Mouse (Mus musculus): ENCODE measurements around the gene Nf2. TPM values are rescaled to one million over a fixed set of nuclear protein-coding genes. Genes with fewer than 3 reads are reported as not detected.
A peak's percentile ranks its signal among the peaks of the same experiment; 100 is the strongest.

Gene Nf2
- polyA plus RNA-seq, 1 experiment from 2014 or later = 31.9 TPM

GRCm38 (mm10) chr11:4730096-4730495 lies 119.2 kb downstream of the Nf2 start:
- 53% methylated on average over 6 of the region's 6 CpGs for WGBS
- no peak overlapping the region for H3K4me3 ChIP-seq (ENCODE audit: low read depth, low read length)
- no peak overlapping the region for H3K9ac ChIP-seq (replicated peaks; ENCODE audit: low read depth, low read length)
- no peaks in the 10 kb centered on the region for H3K27me3 ChIP-seq (ENCODE audit: control insufficient read depth, insufficient read depth, low read length)
- 0 out of 2 replicates have a peak, but pooled peaks cover 9% of the 10 kb centered on the region for H3K4me1 ChIP-seq (ENCODE audit: control insufficient read depth, insufficient read depth, low read length)
- no peaks in the 10 kb centered on the region for H3K9me3 ChIP-seq (ENCODE audit: control insufficient read depth, low read depth, low read length)
- H3K4me2 ChIP-seq (replicated peaks; ENCODE audit: low read depth, low read length) = no peak overlapping the region
- no peak overlapping the region for H3K27ac ChIP-seq (ENCODE audit: low read length)
- no peaks in the 10 kb centered on the region; the same call in 1 of the 2 replicates for H3K36me3 ChIP-seq (ENCODE audit: control insufficient read depth, insufficient read depth, low read length)
- ATAC-seq (ENCODE audit: insufficient number of reproducible peaks, insufficient read depth, low FRiP score, low read depth) = peak; percentile 51; the same call in 1 of the 2 replicates

- peak; percentile 31; the same call in 1 of the 2 replicates for ATAC-seq (ENCODE audit: insufficient number of reproducible peaks, insufficient read depth, low FRiP score, low read depth)
- 37% methylated on average over 12 of the region's 12 CpGs for WGBS
- Histone ChIP-seq H3K36me3 (ENCODE audit: control insufficient read depth, insufficient read depth, low read length) (peaks cover 3% of the 10 kb centered on the region; the same call in 1 of the 2 replicates), H3K9ac (replicated peaks; ENCODE audit: low read depth, low read length) (no peak overlapping the region), H3K27me3 (ENCODE audit: control insufficient read depth, insufficient read depth, low read length) (no peaks in the 10 kb centered on the region), H3K4me3 (ENCODE audit: low read depth, low read length) (no peak overlapping the region), H3K9me3 (ENCODE audit: control insufficient read depth, low read depth, low read length) (no peaks in the 10 kb centered on the region), H3K27ac (ENCODE audit: low read length) (no peak overlapping the region), H3K4me1 (ENCODE audit: control insufficient read depth, insufficient read depth, low read length) (0 out of 2 replicates have a peak, but pooled peaks cover 9% of the 10 kb centered on the region), H3K4me2 (replicated peaks; ENCODE audit: low read depth, low read length) (no peak overlapping the region)
Measured at GRCm38 (mm10) chr11:4729603-4730002, 119.7 kb downstream of the Nf2 start.

DNA sequence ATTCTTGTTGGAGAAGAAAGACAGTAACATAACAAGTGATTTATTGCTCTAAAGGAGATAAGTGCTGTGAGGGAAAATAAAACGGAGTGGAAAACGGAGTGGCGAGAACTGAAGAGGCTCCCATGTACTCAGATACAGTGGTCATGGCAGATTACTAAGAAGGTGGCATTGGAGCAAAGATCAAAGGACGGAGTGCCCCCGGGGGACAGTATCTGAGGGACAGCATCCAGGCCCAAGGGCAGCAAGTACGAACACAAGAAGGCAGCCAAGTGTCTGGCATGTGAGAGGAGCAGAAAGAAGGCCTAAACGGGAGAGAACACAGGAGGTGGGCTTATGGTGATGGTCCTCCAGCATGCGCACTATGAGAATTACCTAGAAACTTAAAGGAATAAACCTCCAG lies 127.6 kb downstream of the Nf2 start:
- H3K4me3 ChIP-seq (ENCODE audit: low read depth, low read length) = no peak overlapping the region
- H3K27me3 ChIP-seq (ENCODE audit: control insufficient read depth, insufficient read depth, low read length) = no peaks in the 10 kb centered on the region
- H3K36me3 ChIP-seq (ENCODE audit: control insufficient read depth, insufficient read depth, low read length) = peaks cover 4% of the 10 kb centered on the region; the same call in 1 of the 2 replicates
- H3K4me1 ChIP-seq (ENCODE audit: control insufficient read depth, insufficient read depth, low read length) = peaks cover 5% of the 10 kb centered on the region; the same call in 1 of the 2 replicates
- no peaks in the 10 kb centered on the region for H3K9me3 ChIP-seq (ENCODE audit: control insufficient read depth, low read depth, low read length)
- WGBS = 76% methylated on average over 8 of the region's 8 CpGs
- ATAC-seq (ENCODE audit: insufficient number of reproducible peaks, insufficient read depth, low FRiP score, low read depth) = no peak
- no peak overlapping the region for H3K9ac ChIP-seq (replicated peaks; ENCODE audit: low read depth, low read length)
- no peak overlapping the region for H3K4me2 ChIP-seq (replicated peaks; ENCODE audit: low read depth, low read length)
- H3K27ac ChIP-seq (ENCODE audit: low read length) = no peak overlapping the region

DNA sequence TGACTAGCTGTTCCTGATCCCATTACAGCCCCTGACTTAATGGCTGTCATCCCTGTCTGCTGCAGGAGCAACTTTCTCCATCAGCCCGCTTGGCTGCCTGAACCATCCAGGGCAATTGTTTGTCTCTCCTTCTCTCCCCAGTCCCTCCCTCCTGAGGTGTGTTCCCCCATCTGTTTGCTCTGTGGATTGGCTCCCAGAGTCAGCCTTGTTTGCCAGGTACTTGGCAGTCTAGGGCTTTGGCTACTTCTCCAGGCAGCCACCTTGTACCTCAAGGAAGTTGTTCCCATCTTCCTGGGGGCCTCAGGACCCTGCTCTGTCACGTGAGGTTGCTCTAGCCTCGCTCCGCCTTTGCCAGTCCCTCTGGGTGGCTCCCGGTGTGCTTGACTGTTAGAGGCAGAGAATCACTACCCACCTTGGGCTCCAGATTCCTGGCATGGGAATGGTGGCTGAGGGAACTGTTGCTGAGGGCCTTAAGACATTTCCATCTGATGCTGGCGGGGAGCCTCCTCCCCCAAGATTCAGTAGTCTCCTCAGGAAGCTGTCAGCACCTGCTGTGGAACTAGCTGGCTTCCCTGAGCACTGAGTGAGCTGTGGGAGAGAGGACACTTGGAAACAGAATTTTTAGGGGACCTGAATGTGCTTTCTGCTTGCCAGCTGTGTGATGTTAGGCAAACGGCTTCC lies 128.3 kb downstream of the Nf2 start:
- Histone ChIP-seq H3K9me3 (ENCODE audit: control insufficient read depth, low read depth, low read length) (no peaks in the 10 kb centered on the region), H3K4me3 (ENCODE audit: low read depth, low read length) (no peak overlapping the region), H3K4me2 (replicated peaks; ENCODE audit: low read depth, low read length) (no peak overlapping the region), H3K27ac (ENCODE audit: low read length) (no peak overlapping the region), H3K4me1 (ENCODE audit: control insufficient read depth, insufficient read depth, low read length) (peaks cover 5% of the 10 kb centered on the region; the same call in 1 of the 2 replicates), H3K36me3 (ENCODE audit: control insufficient read depth, insufficient read depth, low read length) (peaks cover 4% of the 10 kb centered on the region; the same call in 1 of the 2 replicates), H3K9ac (replicated peaks; ENCODE audit: low read depth, low read length) (no peak overlapping the region), H3K27me3 (ENCODE audit: control insufficient read depth, insufficient read depth, low read length) (no peaks in the 10 kb centered on the region)
- no peak for ATAC-seq (ENCODE audit: insufficient number of reproducible peaks, insufficient read depth, low FRiP score, low read depth)
- 43% methylated on average over 7 of the region's 7 CpGs for WGBS

GRCm38 (mm10) chr11:4720393-4720792 lies 128.9 kb downstream of the Nf2 start:
- WGBS = 72% methylated on average over 11 of the region's 11 CpGs
- no peak overlapping the region for H3K27ac ChIP-seq (ENCODE audit: low read length)
- H3K4me1 ChIP-seq (ENCODE audit: control insufficient read depth, insufficient read depth, low read length) = peaks cover 5% of the 10 kb centered on the region; the same call in 1 of the 2 replicates
- no peaks in the 10 kb centered on the region for H3K9me3 ChIP-seq (ENCODE audit: control insufficient read depth, low read depth, low read length)
- no peak overlapping the region for H3K9ac ChIP-seq (replicated peaks; ENCODE audit: low read depth, low read length)
- H3K4me3 ChIP-seq (ENCODE audit: low read depth, low read length) = no peak overlapping the region
- no peaks in the 10 kb centered on the region for H3K27me3 ChIP-seq (ENCODE audit: control insufficient read depth, insufficient read depth, low read length)
- H3K4me2 ChIP-seq (replicated peaks; ENCODE audit: low read depth, low read length) = no peak overlapping the region
- ATAC-seq (ENCODE audit: insufficient number of reproducible peaks, insufficient read depth, low FRiP score, low read depth) = no peak
- peaks cover 4% of the 10 kb centered on the region; the same call in 1 of the 2 replicates for H3K36me3 ChIP-seq (ENCODE audit: control insufficient read depth, insufficient read depth, low read length)

DNA sequence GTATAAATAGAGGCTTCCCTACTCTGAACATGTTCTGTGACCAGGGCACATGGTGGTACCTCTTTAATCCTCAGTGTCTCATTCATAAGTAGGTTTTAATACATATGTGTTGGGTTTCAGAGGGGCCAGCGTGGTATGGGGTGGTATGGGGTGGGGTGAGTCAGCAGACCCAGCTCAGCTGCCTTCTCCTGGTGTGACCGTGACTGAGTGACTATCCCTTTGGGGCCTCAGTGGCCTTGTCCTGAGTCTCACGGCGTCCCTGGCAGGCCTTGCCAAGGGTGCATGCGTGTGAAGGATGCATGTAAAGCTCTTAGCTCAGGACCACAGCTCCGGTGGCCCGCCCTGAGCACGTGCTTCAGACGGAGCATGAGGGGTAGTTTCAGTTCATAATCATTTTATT lies 129.4 kb downstream of the Nf2 start:
- H3K4me1 ChIP-seq (ENCODE audit: control insufficient read depth, insufficient read depth, low read length) = peaks cover 5% of the 10 kb centered on the region; the same call in 1 of the 2 replicates
- no peak overlapping the region for H3K27ac ChIP-seq (ENCODE audit: low read length)
- no peaks in the 10 kb centered on the region for H3K27me3 ChIP-seq (ENCODE audit: control insufficient read depth, insufficient read depth, low read length)
- 90% methylated on average over 9 of the region's 9 CpGs for WGBS
- no peak overlapping the region for H3K9ac ChIP-seq (replicated peaks; ENCODE audit: low read depth, low read length)
- H3K36me3 ChIP-seq (ENCODE audit: control insufficient read depth, insufficient read depth, low read length) = peaks cover 4% of the 10 kb centered on the region; the same call in 1 of the 2 replicates
- ATAC-seq (ENCODE audit: insufficient number of reproducible peaks, insufficient read depth, low FRiP score, low read depth) = no peak
- no peak overlapping the region for H3K4me3 ChIP-seq (ENCODE audit: low read depth, low read length)
- H3K9me3 ChIP-seq (ENCODE audit: control insufficient read depth, low read depth, low read length) = no peaks in the 10 kb centered on the region
- no peak overlapping the region for H3K4me2 ChIP-seq (replicated peaks; ENCODE audit: low read depth, low read length)

DNA sequence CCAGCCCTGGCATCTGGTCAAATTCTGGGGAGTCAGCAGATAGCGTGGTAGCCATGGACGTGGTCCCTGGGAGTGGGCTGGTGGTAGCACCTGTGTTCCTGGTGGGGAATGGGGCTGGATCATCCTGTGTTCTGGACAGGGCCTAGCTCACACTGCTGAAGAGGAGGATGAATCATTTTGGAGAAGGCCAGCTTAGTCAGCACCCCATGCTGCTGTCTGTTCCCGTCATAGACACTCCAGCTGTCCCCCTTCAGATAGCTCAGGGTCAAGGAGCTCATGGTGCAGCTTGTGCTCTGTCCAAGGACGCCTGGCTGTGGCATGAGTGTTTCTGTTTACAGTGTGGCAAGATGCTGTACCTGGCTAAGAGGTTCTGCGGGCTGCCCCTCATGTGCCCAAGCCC lies 130.8 kb downstream of the Nf2 start:
- 78% methylated on average over 5 of the region's 5 CpGs for WGBS
- ATAC-seq (ENCODE audit: insufficient number of reproducible peaks, insufficient read depth, low FRiP score, low read depth) = no peak
- H3K9ac ChIP-seq (replicated peaks; ENCODE audit: low read depth, low read length) = no peak overlapping the region
- peaks cover 5% of the 10 kb centered on the region; the same call in 1 of the 2 replicates for H3K4me1 ChIP-seq (ENCODE audit: control insufficient read depth, insufficient read depth, low read length)
- no peaks in the 10 kb centered on the region for H3K27me3 ChIP-seq (ENCODE audit: control insufficient read depth, insufficient read depth, low read length)
- no peak overlapping the region for H3K4me2 ChIP-seq (replicated peaks; ENCODE audit: low read depth, low read length)
- H3K27ac ChIP-seq (ENCODE audit: low read length) = no peak overlapping the region
- H3K4me3 ChIP-seq (ENCODE audit: low read depth, low read length) = no peak overlapping the region
- H3K36me3 ChIP-seq (ENCODE audit: control insufficient read depth, insufficient read depth, low read length) = no peaks in the 10 kb centered on the region
- no peaks in the 10 kb centered on the region for H3K9me3 ChIP-seq (ENCODE audit: control insufficient read depth, low read depth, low read length)

DNA sequence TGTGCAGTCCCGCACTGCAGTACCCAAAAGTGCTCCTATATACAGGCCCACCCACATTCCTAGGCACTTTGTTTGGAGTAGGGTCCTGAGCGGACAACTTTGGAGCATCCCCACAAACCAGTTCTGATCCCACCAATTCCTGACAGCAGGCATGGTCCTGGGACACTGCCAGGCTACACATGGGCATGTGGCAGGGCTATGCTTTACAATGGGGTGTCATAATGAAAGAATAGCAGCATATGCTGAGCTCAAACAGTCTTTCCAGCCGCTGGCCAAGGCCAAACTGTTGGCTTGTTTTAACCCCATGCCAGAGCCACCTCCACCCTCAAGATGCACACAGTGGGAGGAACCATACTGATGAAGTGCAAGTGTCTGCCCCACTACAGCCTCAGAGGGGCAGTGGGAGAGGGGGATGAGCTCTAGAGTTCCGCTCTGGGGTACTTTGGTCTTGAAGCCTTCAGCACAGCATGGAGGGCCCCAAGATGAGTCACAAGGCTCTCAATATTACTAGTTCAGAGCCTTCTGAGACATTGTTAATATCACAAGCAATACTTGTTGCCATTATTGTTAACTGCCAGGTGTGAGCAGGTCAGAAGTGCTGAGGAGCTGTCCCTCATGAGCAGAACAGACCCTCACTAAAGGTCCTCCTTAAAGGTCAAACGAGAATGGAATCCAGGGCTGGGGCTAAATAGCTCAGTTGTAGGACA lies 132.7 kb downstream of the Nf2 start:
- Histone ChIP-seq H3K4me2 (replicated peaks; ENCODE audit: low read depth, low read length) (no peak overlapping the region), H3K9ac (replicated peaks; ENCODE audit: low read depth, low read length) (no peak overlapping the region), H3K27ac (ENCODE audit: low read length) (no peak overlapping the region), H3K36me3 (ENCODE audit: control insufficient read depth, insufficient read depth, low read length) (no peaks in the 10 kb centered on the region), H3K4me1 (ENCODE audit: control insufficient read depth, insufficient read depth, low read length) (peaks cover 5% of the 10 kb centered on the region; the same call in 1 of the 2 replicates), H3K9me3 (ENCODE audit: control insufficient read depth, low read depth, low read length) (no peaks in the 10 kb centered on the region), H3K27me3 (ENCODE audit: control insufficient read depth, insufficient read depth, low read length) (no peaks in the 10 kb centered on the region), H3K4me3 (ENCODE audit: low read depth, low read length) (no peak overlapping the region)
- 83% methylated on average over 5 of the region's 5 CpGs for WGBS
- ATAC-seq (ENCODE audit: insufficient number of reproducible peaks, insufficient read depth, low FRiP score, low read depth) = no peak

All from stomach, embryonic 14.5 days (tissue).